Mouse (Mus musculus): ENCODE measurements around the gene Ahcyl2. TPM values are rescaled to one million over a fixed set of nuclear protein-coding genes. Genes with fewer than 3 reads are reported as not detected.

The Ahcyl2 gene
- polyA plus RNA-seq, 1 experiment: 69.7 TPM

DNA sequence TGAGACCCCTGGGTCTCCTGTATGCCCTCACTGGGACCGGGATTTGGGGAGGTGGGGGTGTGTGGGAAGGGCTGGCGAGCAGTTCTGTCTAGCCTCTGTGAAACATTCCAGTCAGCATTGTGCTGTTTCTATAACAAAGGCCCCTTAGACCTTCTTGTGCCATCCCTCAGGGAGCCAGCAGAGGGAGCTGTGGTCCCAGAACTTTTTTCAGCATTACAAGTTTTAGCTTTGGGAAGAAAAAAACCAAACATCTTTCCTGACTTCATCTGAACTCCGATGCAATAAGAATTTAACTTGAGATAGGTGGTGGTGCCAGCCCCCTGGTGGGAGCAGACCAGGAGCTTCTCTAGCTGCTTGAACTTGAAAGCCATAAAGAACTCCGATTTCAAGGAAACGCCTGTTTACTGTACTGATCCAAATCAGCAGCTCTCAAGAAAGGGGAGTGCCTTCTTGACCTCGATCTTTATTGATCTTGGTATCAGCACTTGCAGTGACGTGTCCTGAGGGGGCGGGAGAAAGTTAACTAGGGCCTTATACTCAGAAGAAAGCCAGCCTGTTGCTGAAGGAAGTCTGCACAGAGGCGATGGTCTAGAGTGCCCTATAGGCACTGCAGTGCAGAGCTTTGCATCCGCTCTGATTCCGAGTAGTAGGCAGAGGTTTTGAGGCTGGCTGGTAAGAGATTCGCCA lies 85.5 kb downstream of the Ahcyl2 start:
- peak; percentile 82 for DNase-seq
- peak; percentile 12; the same call in 1 of the 2 replicates for TF ChIP-seq POLR2A (IDR thresholded peaks at IDR 0.05; ENCODE audit: borderline replicate concordance, extremely low read depth, low read depth, low read length)
- TF ChIP-seq CTCF (IDR thresholded peaks at IDR 0.05; ENCODE audit: insufficient read depth, low read length): peak; percentile 85
- peak overlapping the region; percentile 52 for H3K4me3 ChIP-seq (replicated peaks; ENCODE audit: extremely low read depth, low read depth, low read length)
- 12% methylated on average over 12 of the region's 12 CpGs for WGBS
- H3K4me1 ChIP-seq (ENCODE audit: control insufficient read depth, insufficient read depth, low read length): peaks cover 7% of the 10 kb centered on the region

DNA sequence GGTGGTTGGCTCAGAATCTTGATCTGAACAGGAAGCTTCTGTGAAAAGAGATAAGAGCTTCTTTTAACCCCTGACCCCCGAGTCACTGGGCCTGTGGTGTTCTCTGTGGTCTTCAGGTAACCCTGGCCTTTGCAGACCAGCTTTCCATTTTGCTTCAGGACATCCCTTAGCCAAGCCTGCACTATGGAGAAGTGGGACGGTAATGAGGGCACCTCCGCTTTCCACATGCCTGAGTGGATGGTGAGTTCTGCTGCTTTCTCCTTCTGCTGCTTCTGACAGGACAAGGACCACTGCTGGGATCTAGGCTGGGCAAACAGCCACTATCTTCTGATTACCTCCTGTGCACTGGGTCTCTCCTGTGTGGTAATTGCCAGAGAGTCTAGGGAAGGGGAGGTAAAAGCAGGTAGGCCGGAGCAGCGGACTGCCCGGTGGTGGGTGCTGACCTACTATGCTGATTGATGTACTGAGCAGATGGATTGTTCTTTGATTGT lies 86.1 kb downstream of the Ahcyl2 start:
- 77% methylated on average over 6 of the region's 6 CpGs for WGBS
- H3K4me3 ChIP-seq (replicated peaks; ENCODE audit: extremely low read depth, low read depth, low read length): peak overlapping the region; percentile 11
- DNase-seq: no peak
- no peak for TF ChIP-seq CTCF (IDR thresholded peaks at IDR 0.05; ENCODE audit: insufficient read depth, low read length)
- no peak for TF ChIP-seq POLR2A (IDR thresholded peaks at IDR 0.05; ENCODE audit: borderline replicate concordance, extremely low read depth, low read depth, low read length)
- peaks cover 7% of the 10 kb centered on the region for H3K4me1 ChIP-seq (ENCODE audit: control insufficient read depth, insufficient read depth, low read length)

DNA sequence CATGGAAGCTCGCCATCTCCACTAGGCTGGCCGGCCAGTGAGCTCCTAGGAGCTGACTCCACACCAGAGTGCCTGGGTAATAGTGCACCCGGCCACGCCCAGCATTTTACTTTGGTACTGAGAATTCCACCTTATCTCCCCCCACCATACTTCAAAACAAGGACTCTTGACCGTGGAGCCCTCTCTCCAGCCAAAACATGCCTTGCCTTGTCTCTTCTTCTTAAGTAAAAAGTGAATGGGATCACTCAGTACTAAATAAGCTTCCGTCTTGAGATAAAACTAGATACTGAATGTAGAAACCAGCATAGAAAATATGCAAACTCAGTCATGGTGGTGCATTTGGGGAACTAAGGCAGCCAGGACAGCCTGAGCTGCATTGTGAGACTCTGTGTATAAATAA lies 90.8 kb downstream of the Ahcyl2 start:
- WGBS: 63% methylated on average over 6 of the region's 6 CpGs
- no peak for DNase-seq
- no peak for TF ChIP-seq POLR2A (IDR thresholded peaks at IDR 0.05; ENCODE audit: borderline replicate concordance, extremely low read depth, low read depth, low read length)
- TF ChIP-seq CTCF (IDR thresholded peaks at IDR 0.05; ENCODE audit: insufficient read depth, low read length): no peak
- Histone ChIP-seq H3K4me3 (replicated peaks; ENCODE audit: extremely low read depth, low read depth, low read length) (no peak overlapping the region), H3K4me1 (ENCODE audit: control insufficient read depth, insufficient read depth, low read length) (no peaks in the 10 kb centered on the region)

DNA sequence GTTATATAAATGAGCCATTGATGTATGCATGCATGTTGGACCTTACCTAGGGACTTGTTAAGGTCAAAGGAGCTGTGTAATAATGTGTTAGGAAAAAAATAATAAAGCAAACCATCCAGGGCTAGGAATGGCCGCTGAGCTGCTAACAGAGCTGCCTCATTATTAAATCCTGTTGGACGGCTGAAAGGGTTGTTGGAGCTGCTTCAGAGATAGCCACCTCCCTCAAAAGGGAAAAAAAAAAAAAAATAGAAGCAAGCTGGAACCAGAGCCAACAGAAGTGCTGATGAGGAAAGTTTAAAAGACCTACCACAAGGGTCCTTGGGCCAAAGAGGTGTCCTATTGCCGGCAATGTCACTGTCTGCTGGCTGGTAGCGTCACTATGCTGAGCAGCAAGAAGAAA lies 91.5 kb downstream of the Ahcyl2 start:
- TF ChIP-seq CTCF (IDR thresholded peaks at IDR 0.05; ENCODE audit: insufficient read depth, low read length): no peak
- TF ChIP-seq POLR2A (IDR thresholded peaks at IDR 0.05; ENCODE audit: borderline replicate concordance, extremely low read depth, low read depth, low read length): no peak
- no peak overlapping the region for H3K4me3 ChIP-seq (replicated peaks; ENCODE audit: extremely low read depth, low read depth, low read length)
- 54% methylated on average over 4 of the region's 4 CpGs for WGBS

DNA sequence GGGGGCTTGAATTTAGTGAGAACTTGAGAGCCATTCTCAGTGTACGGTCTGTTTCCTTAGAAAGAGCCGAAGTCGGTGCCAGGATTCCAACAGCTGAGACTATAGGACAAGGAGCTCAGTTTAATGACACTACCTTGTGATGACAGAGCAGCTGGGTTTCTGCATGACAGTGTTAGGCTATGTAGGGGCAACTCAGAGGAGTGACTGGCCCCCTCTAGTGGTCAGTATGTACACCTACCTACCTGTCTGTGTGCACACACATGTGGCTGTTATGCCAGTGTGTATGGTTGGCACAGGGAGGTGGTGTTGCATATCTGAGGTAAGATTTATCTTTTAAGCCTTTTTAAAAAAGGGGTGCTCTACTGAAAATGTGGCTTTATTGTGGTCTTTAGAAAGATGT lies 92.4 kb downstream of the Ahcyl2 start:
- Histone ChIP-seq H3K4me1 (ENCODE audit: control insufficient read depth, insufficient read depth, low read length) (no peaks in the 10 kb centered on the region), H3K4me3 (replicated peaks; ENCODE audit: extremely low read depth, low read depth, low read length) (no peak overlapping the region)
- DNase-seq: no peak
- no peak for TF ChIP-seq POLR2A (IDR thresholded peaks at IDR 0.05; ENCODE audit: borderline replicate concordance, extremely low read depth, low read depth, low read length)
- peak; percentile 51 for TF ChIP-seq CTCF (IDR thresholded peaks at IDR 0.05; ENCODE audit: insufficient read depth, low read length)
- 78% methylated on average over 3 of the region's 3 CpGs for WGBS

More for the DNA sequence above, 91.5 kb downstream of the Ahcyl2 start:
- H3K4me1 ChIP-seq (ENCODE audit: control insufficient read depth, insufficient read depth, low read length): no peaks in the 10 kb centered on the region
- DNase-seq: no peak

DNA sequence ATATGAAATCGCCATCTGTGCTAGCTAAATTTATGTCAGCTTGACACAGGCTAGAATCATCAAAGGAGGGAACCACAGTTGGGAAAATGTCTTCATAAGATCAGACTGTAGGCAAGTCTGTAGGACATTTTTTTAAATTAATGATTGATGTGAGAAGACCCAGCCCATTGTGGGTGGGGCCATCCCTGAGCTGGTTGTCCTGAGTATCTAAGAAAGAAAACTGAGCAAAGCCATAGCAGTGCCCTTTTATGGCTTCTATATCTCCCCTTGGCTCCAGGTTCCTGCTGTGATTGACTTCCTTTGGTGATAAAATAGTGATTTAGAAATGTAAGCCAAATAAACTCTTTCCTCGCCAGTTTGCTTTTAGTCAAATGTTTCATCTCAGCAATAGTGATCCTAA lies 97.1 kb downstream of the Ahcyl2 start:
- TF ChIP-seq POLR2A (IDR thresholded peaks at IDR 0.05; ENCODE audit: borderline replicate concordance, extremely low read depth, low read depth, low read length) (no peak), CTCF (IDR thresholded peaks at IDR 0.05; ENCODE audit: insufficient read depth, low read length) (no peak)
- Histone ChIP-seq H3K4me3 (replicated peaks; ENCODE audit: extremely low read depth, low read depth, low read length) (no peak overlapping the region), H3K4me1 (ENCODE audit: control insufficient read depth, insufficient read depth, low read length) (no peaks in the 10 kb centered on the region)
- DNase-seq: no peak
- WGBS: 95% methylated on average over 2 of the region's 2 CpGs

DNA sequence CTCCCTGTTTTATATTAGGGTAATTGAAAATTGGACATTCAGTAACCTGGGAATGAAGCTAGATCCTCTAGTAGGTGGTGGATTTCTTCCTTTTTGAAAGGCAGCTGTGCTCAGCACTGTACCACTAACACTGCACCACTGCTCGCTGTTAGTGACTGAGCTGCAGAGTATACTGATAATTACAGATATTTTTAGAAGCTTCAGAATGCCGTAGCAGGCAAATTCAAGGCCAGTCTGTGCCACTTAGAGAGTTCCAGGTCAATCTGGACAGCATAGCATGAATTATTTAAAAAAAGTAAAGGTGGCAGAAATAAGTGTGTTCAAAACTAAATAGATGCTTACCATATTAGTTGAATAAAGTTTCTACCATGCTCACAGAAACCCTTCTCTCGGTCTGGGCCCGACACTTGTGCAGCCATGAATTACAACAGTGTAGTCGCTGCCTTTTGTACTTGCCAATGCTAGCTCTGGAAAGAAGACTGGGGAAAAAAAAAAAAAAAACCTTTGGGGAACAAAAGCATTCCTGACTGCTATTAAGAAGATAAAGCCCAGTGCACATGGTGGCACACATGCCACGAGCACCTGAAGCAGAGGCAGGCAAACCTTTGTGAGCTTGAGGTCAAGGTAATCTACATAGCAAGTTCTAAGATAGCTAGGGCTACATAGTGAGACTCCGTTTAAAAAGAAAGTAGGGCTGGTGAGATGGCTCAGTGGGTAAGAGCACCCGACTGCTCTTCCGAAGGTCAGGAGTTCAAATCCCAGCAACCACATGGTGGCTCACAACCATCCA lies 99.3 kb downstream of the Ahcyl2 start:
- no peak for DNase-seq
- 86% methylated on average over 9 of the region's 9 CpGs for WGBS
- H3K4me3 ChIP-seq (replicated peaks; ENCODE audit: extremely low read depth, low read depth, low read length): no peak overlapping the region
- TF ChIP-seq CTCF (IDR thresholded peaks at IDR 0.05; ENCODE audit: insufficient read depth, low read length): no peak
- no peak for TF ChIP-seq POLR2A (IDR thresholded peaks at IDR 0.05; ENCODE audit: borderline replicate concordance, extremely low read depth, low read depth, low read length)
- no peaks in the 10 kb centered on the region for H3K4me1 ChIP-seq (ENCODE audit: control insufficient read depth, insufficient read depth, low read length)

DNA sequence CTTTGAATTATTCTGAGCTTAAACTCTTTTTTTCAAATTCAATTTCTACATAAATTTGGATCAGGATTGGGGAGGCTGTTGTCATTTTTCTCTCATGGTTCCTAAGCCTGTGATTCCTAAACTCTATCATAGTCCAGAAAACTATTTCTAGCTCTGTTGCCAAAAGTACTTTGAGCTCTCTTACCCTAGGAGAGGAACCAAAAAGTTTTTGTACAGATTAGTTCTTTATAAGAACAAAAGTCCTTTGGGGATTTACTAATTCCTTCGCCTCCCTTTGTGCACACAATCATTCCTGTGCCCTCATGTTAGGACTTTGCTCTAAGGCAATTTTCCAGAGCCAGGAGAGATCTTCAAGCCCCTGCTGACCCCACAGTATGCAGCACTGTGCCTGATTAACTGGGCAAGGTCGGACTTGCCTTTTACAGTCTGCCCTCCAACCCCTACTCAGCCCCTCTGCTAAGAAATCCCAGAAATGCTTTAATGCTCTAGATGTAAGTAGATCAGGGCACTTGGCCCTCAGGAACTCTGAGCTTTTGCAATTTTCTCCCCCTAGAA lies 100.6 kb downstream of the Ahcyl2 start:
- no peak for TF ChIP-seq CTCF (IDR thresholded peaks at IDR 0.05; ENCODE audit: insufficient read depth, low read length)
- no peak for TF ChIP-seq POLR2A (IDR thresholded peaks at IDR 0.05; ENCODE audit: borderline replicate concordance, extremely low read depth, low read depth, low read length)
- Histone ChIP-seq H3K4me1 (ENCODE audit: control insufficient read depth, insufficient read depth, low read length) (no peaks in the 10 kb centered on the region), H3K4me3 (replicated peaks; ENCODE audit: extremely low read depth, low read depth, low read length) (no peak overlapping the region)
- no peak for DNase-seq
- WGBS: 92% methylated on average over 2 of the region's 2 CpGs

DNA sequence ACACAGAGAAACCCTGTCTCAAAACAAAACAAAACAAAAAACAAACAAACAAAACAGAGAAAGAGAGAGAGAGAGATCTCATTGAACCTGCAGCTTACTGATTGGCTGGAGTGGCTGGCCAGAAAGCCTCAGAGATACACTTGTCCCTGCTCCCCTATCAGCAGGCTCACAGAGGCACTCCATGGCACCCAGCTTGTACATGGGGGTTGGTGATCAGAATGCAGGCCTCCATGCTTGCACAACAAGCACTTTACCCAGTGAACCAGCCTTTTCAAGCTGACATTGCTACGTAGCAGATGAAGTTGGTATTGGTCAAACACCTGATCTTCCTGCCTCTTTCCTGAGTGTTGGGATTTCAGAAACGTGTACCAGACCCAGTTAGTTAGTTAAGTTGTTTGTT lies 105.8 kb downstream of the Ahcyl2 start:
- WGBS: 69% methylated on average over 2 of the region's 2 CpGs
- DNase-seq: no peak
- TF ChIP-seq POLR2A (IDR thresholded peaks at IDR 0.05; ENCODE audit: borderline replicate concordance, extremely low read depth, low read depth, low read length): no peak
- no peak for TF ChIP-seq CTCF (IDR thresholded peaks at IDR 0.05; ENCODE audit: insufficient read depth, low read length)
- Histone ChIP-seq H3K4me3 (replicated peaks; ENCODE audit: extremely low read depth, low read depth, low read length) (no peak overlapping the region), H3K4me1 (ENCODE audit: control insufficient read depth, insufficient read depth, low read length) (no peaks in the 10 kb centered on the region; the same call in 1 of the 2 replicates)

All from lung, adult 2 months (tissue).